Mouse (Mus musculus) hindbrain, embryonic 16.5 days (tissue): Measurements from ENCODE around the gene Sptlc2. TPM values are rescaled to one million over a fixed set of nuclear protein-coding genes. Genes with fewer than 3 reads are reported as not detected.
"Not testable (repeated sequence)": the region's sequence is repeated elsewhere in the genome, so short reads cannot be mapped to it uniquely, and the experiment has no call there.

Experiments
- ATAC-seq: fragments of 200-750 bp; cut with Nextera tagmentation; 2 replicates; pipeline ENCODE4 v1.8.0; 2017; ENCODE audit warnings: moderate TSS enrichment, moderate library complexity
- H3K27ac ChIP-seq: fragments of 300-500 bp; sonication (generic); 2 replicates; pipeline ENCODE4 v1.5.1; 2014; ENCODE audit warnings: low read depth, mild to moderate bottlenecking, control low read depth, low read length, moderate library complexity
- H3K27me3 ChIP-seq: fragments of 300-500 bp; sonication (generic); replicated peaks from 2 replicates; pipeline ENCODE4 v1.6.1; 2014; ENCODE audit warnings: low read length; ENCODE audit not compliant: control insufficient read depth, insufficient read depth
- H3K36me3 ChIP-seq: fragments of 300-500 bp; sonication (generic); 2 replicates; pipeline ENCODE4 v1.6.1; 2014; ENCODE audit warnings: mild to moderate bottlenecking, low read length, moderate library complexity, mixed read lengths; ENCODE audit not compliant: control insufficient read depth, insufficient read depth
- H3K4me1 ChIP-seq: fragments of 300-500 bp; sonication (generic); 2 replicates; pipeline ENCODE4 v1.6.1; 2014; ENCODE audit warnings: low read depth, low read length; ENCODE audit not compliant: control insufficient read depth, insufficient read depth
- H3K4me2 ChIP-seq: fragments of 300-500 bp; sonication (generic); 2 replicates; pipeline ENCODE4 v1.6.1; 2014; ENCODE audit warnings: mild to moderate bottlenecking, low read length, control low read depth, moderate library complexity
- H3K4me3 ChIP-seq: fragments of 300-500 bp; sonication (generic); 2 replicates; pipeline ENCODE4 v1.5.1; 2014; ENCODE audit warnings: mild to moderate bottlenecking, low read length, control low read depth, moderate library complexity
- H3K9ac ChIP-seq: fragments of 300-500 bp; sonication (generic); 2 replicates; pipeline ENCODE4 v1.6.1; 2014; ENCODE audit warnings: low read depth, mild to moderate bottlenecking, control low read depth, low read length, moderate library complexity
- H3K9me3 ChIP-seq: fragments of 300-500 bp; sonication (generic); 2 replicates; pipeline ENCODE4 v1.6.1; 2014; ENCODE audit warnings: mild to moderate bottlenecking, low read length, moderate library complexity; ENCODE audit not compliant: control insufficient read depth
- WGBS: fragments of 180-500 bp; shearing (Covaris S2); extraction: QIAGEN DNeasy Blood & Tissue Kit; methylation state at CpG from one replicate; pipeline ENCODE4 v1.1.7; 2014; 5-methylcytosine and 5-hydroxymethylcytosine counted together
- polyA plus RNA-seq: library from polyadenylated mRNA; unstranded; fragments of >200 nt; fragmentation: Nextera tagmentation; extraction: Ambion mirVana; gene quantifications from 2 replicates; pipeline ENCODE4 v1.2.1, GENCODE M21; 2015

The Sptlc2 gene
- polyA plus RNA-seq, 1 experiment from 2014 or later: 68.5 TPM

DNA sequence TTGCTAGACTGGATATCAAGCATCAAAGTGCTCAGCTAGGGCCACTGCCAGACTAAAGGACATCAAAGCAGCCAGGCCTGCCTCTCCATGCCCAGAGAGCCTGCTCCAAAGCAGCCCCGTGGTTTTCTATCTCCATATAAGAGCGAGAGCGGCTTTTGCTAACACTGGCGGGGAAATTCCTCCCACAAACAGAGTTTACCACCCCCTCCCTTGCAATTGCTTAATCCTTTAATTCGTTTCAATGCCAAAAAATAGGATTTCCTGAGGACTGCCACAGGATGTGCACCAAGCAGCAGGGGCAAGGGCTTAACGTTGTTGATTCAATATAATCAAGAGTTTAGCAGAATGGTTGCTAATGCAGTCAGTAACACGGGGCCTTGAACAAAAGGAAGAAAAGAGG, 60.5 kb downstream of the Sptlc2 start:
- peak; percentile 46 for ATAC-seq
- H3K9ac ChIP-seq: no peak overlapping the region; the same call in 1 of the 2 replicates
- 16% methylated on average over 7 of the region's 7 CpGs for WGBS

GRCm38 (mm10) chr12:87325452-87325851, 62.7 kb downstream of the Sptlc2 start:
- no peak overlapping the region for H3K4me3 ChIP-seq
- WGBS: 94% methylated on average over 3 of the region's 3 CpGs
- H3K4me1 ChIP-seq: no peaks in the 10 kb centered on the region; the same call in none of the 2 replicates
- H3K36me3 ChIP-seq: no peaks in the 10 kb centered on the region
- no peak overlapping the region for H3K4me2 ChIP-seq
- H3K9ac ChIP-seq: no peak overlapping the region
- ATAC-seq: no peak
- H3K9me3 ChIP-seq: no peaks in the 10 kb centered on the region
- no peaks in the 10 kb centered on the region for H3K27me3 ChIP-seq
- H3K27ac ChIP-seq: no peak overlapping the region

More for the DNA sequence above, 60.5 kb downstream of the Sptlc2 start:
- Histone ChIP-seq H3K36me3 (no peaks in the 10 kb centered on the region), H3K4me3 (no peak overlapping the region), H3K9me3 (no peaks in the 10 kb centered on the region), H3K27ac (no peak overlapping the region), H3K27me3 (no peaks in the 10 kb centered on the region), H3K4me1 (peaks cover 10% of the 10 kb centered on the region), H3K4me2 (no peak overlapping the region)

DNA sequence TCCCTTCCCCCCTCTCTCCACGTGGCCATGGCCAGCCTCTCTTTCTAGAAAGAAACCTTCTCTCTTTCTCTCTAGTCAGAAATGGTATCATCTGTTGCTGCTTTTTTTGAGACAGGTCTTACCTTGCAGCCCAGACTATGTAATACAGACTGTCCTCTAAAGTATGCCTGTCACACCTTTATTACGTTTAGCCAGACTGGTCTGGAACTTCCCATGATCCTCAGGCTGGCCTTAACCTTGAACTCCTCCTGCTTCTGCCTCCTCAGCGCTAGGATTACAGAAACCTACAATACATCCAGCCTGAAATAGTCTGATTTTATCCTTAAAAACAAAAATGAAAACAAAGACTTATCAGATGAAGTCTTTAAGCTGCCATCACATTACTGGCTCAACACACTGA, 68.9 kb downstream of the Sptlc2 start:
- no peaks in the 10 kb centered on the region for H3K9me3 ChIP-seq
- H3K4me3 ChIP-seq: no peak overlapping the region
- H3K36me3 ChIP-seq: no peaks in the 10 kb centered on the region
- no peak for ATAC-seq
- no peak overlapping the region for H3K27ac ChIP-seq
- no peak overlapping the region for H3K4me2 ChIP-seq
- no peaks in the 10 kb centered on the region for H3K4me1 ChIP-seq
- no peaks in the 10 kb centered on the region for H3K27me3 ChIP-seq
- 90% methylated on average over 3 of the region's 3 CpGs for WGBS
- no peak overlapping the region for H3K9ac ChIP-seq

GRCm38 (mm10) chr12:87317951-87318350, 70.2 kb downstream of the Sptlc2 start:
- Histone ChIP-seq H3K4me3 (no peak overlapping the region), H3K36me3 (no peaks in the 10 kb centered on the region), H3K9ac (no peak overlapping the region), H3K27ac (no peak overlapping the region), H3K27me3 (no peaks in the 10 kb centered on the region), H3K4me2 (no peak overlapping the region), H3K9me3 (no peaks in the 10 kb centered on the region), H3K4me1 (no peaks in the 10 kb centered on the region)
- 62% methylated on average over 1 of the region's 1 CpGs for WGBS
- ATAC-seq: no peak

GRCm38 (mm10) chr12:87313098-87313497, 75.1 kb downstream of the Sptlc2 start:
- Histone ChIP-seq H3K4me3 (no peak overlapping the region), H3K4me1 (no peaks in the 10 kb centered on the region), H3K27ac (no peak overlapping the region), H3K27me3 (no peaks in the 10 kb centered on the region), H3K9ac (no peak overlapping the region), H3K4me2 (no peak overlapping the region), H3K36me3 (peaks cover 11% of the 10 kb centered on the region), H3K9me3 (no peaks in the 10 kb centered on the region)
- WGBS: 63% methylated on average over 2 of the region's 2 CpGs
- ATAC-seq: no peak

GRCm38 (mm10) chr12:87306584-87306844, 81.6 kb downstream of the Sptlc2 start:
- not testable (repeated sequence) for H3K27ac ChIP-seq, H3K4me2 ChIP-seq, H3K36me3 ChIP-seq, H3K9ac ChIP-seq, H3K9me3 ChIP-seq, ATAC-seq, H3K4me1 ChIP-seq, H3K4me3 ChIP-seq, H3K27me3 ChIP-seq
- 61% methylated on average over 4 of the region's 4 CpGs for WGBS

- H3K4me3 ChIP-seq: no peak overlapping the region
Observed at GRCm38 (mm10) chr12:87305767-87306583, 82.2 kb downstream of the Sptlc2 start.

DNA sequence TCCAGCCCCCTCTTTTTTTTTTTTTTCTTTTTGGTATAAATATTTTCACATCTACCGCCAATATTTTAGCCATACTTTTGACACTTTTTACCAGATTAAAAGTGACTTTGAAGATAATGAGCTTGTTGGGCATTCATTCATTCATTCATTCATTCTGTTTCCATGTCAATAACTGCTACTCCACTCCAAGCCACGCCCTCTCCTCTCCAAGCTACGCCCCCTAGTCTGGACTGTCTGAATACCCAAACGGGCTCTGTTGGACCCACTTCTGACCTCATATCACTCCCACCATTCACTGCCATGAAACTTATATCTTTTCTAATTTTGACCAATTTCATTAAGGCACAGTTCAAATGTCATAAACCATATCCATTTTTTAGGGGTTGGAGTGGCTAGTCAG, 87.0 kb downstream of the Sptlc2 start:
- ATAC-seq: no peak
- peaks cover 3% of the 10 kb centered on the region for H3K27me3 ChIP-seq
- 54% methylated on average over 4 of the region's 4 CpGs for WGBS

More at GRCm38 (mm10) chr12:87305767-87306583, 82.2 kb downstream of the Sptlc2 start:
- Histone ChIP-seq H3K36me3 (peaks cover 8% of the 10 kb centered on the region), H3K4me2 (no peak overlapping the region), H3K9ac (peak overlapping the region; percentile 35; the same call in 1 of the 2 replicates), H3K4me1 (peaks cover 4% of the 10 kb centered on the region), H3K27ac (peak overlapping the region; percentile 29; the same call in 1 of the 2 replicates), H3K9me3 (no peaks in the 10 kb centered on the region), H3K27me3 (no peaks in the 10 kb centered on the region)
- ATAC-seq: peak; percentile 34; the same call in 1 of the 2 replicates
- 22% methylated on average over 13 of the region's 13 CpGs for WGBS

DNA sequence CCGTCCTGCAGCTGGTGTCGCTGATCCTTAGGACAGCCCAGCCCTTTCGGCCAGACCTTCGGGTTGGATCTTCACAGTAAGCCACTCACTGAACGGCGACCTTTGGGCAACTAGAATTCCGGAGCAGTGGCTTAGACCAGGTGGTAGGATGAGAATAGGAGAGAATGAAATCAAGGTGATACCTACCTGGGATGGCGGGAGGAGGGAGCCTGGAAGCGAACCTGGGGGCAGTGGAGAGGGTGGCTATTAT, 87.8 kb downstream of the Sptlc2 start:
- peaks cover 12% of the 10 kb centered on the region for H3K4me1 ChIP-seq
- ATAC-seq: peak; percentile 21; the same call in 1 of the 2 replicates
- peak overlapping the region; percentile 82 for H3K4me3 ChIP-seq
- under 1% methylated on average over 9 of the region's 9 CpGs for WGBS
- peak overlapping the region; percentile 99 for H3K4me2 ChIP-seq
- H3K27me3 ChIP-seq: peaks cover 3% of the 10 kb centered on the region
- H3K9me3 ChIP-seq: no peaks in the 10 kb centered on the region
- H3K36me3 ChIP-seq: no peaks in the 10 kb centered on the region
- H3K27ac ChIP-seq: no peak overlapping the region
- H3K9ac ChIP-seq: peak overlapping the region; percentile 84; the same call in 1 of the 2 replicates

More for the DNA sequence above, 87.0 kb downstream of the Sptlc2 start:
- Histone ChIP-seq H3K27ac (no peak overlapping the region), H3K9ac (no peak overlapping the region), H3K4me3 (no peak overlapping the region), H3K4me2 (no peak overlapping the region), H3K36me3 (no peaks in the 10 kb centered on the region), H3K9me3 (no peaks in the 10 kb centered on the region), H3K4me1 (peaks cover 15% of the 10 kb centered on the region)
